Mouse (Mus musculus): ENCODE results near the gene Nudt2.

Gene Nudt2

DNA sequence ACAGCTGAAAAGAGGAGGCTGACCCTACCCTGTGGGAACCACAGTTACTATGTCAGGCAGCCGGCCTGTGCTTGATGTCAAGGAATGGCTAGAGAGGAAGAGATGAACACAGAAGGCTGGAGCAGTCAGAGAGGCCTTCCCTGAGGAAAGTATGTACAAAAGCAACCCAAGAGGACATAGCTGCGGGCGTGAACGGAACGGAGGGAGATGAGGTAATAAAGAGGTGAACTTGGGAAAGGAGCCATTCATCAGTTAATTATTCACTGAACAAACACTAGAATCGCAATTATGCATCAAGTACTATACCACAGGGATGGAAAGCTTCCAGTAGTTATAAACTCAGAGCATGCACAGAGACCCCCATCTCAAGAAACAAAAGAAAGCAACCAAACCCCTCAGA, 57.2 kb downstream of the Nudt2 start:
- DNase-seq (ENCODE audit: low read depth) = no peak

DNA sequence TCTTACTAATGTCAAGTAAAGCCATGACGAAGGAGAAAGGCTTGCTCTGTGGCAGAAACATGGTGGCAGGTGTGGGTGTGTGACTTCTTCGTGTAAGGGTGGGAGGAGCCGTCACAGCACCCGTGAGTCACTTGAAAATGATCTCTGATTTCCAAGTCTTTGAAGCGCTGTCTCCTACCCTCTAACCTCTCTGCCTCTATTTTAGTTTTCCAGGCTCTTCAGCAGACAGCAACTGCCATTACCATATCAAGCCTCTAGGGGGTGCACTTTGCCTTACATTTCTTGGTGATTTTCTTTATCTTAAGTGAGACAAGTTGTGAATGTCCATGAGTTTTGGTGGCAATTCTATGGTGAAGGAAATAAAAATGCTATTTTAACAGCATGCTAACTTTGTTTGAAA, 57.8 kb downstream of the Nudt2 start:
- DNase-seq (ENCODE audit: low read depth) = no peak

DNA sequence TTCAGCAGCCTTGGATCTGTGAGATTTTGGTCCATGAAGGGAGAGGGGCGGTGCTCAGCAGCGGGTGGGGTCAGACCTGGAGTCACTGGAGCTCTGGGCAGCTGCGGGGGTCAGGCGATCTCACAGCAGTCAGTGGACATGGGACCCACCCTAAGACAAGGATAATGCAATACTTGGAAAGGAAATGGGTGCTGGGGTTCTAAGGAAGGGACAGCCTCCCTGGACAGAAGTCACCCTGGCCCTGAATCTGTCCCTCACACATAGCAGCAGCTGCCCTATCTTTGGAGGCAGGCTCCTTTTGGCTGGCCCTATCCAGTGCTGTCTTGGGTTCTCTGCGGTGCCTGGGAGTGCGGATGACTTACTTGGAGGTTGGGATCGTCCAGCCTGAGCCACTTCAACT, 58.9 kb downstream of the Nudt2 start:
- DNase-seq (ENCODE audit: low read depth) = no peak

DNA sequence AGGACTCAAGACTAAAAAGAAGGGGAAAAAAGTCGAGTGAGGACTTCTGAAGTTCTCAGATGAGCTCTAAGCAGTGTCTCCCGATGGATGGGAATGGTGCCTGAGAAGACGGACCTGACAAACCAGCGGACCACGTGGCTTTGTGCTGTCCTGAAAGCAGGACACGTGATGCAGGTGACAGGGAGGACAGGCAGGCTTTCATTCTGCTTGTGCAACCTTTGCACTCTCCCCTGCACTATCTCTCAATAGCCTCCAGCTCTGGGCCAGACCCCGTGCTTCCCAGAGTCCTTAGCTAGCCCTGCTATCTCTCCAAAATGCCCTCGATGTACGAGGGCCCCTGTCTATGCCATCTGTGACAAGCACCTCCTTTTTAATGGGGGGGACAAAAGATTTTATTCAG, 59.9 kb downstream of the Nudt2 start:
- no peak for DNase-seq (ENCODE audit: low read depth)

DNA sequence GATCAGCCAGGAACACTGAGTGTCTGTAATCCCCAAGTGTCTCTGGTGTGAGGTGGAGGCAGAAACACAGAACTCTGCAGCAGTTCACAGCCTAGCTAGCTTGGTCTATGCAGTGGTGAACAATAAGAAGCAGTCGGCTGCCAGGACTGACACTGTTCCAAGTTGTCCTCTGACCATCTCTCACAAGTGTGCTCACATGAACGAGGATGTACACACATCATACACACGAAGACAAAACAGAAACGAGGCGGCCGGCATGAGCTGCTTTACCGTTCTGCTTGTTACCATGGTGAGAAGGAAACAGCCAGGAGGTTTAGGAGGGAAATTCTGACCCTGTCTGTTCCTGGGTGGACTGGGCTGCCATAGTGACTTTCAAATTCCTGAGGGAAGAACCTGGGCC, 61.6 kb downstream of the Nudt2 start:
- no peak for DNase-seq (ENCODE audit: low read depth)

DNA sequence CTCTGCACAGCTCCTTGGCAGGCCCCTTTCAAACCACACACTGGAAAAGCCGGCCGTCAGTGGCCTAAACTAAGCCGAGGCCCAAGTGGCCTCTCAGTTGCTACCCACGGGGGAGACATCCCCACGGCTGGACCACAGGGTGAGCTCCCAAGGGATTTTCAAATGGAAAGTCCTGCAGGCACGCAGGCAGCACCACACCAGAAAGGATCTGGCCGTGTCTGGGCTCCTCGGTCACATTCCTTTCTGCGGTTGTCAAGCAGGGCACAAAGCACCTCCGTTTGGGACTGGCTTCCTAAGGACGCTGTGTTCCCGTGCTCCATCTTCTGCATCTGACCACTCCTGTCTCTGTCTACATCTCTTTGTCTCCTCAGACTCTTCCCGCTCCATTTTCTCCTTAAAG, 62.1 kb downstream of the Nudt2 start:
- DNase-seq (ENCODE audit: low read depth) = no peak

DNA sequence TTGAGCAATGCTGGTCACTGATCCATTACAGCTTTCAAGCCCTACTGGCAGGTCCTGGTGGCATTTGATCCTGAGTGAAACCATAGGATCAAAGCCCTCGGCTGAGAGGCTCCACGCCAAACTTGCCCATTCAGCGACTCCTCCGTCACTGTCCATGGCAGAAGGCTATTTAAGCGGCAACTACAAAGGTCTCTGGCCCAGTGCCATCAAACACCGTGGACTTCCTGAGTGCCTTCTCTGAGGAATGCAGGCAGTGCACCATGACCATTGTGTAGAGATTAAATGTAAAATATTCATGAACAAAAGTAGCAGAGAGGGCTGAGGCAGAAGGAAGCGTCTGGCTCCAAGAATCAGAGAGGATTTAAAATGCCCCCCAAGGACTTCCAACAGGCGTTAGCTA, 63.0 kb downstream of the Nudt2 start:
- no peak for DNase-seq (ENCODE audit: low read depth)

All from fibroblast of lung, adult 2 months (primary cell).